In genomic region chr11:76622152-76622565, GRCm38 (mm10) we compare ENCODE assay signal across 8 mouse cellular contexts. TPM values are rescaled to one million over a fixed set of nuclear protein-coding genes. Genes with fewer than 3 reads are reported as not detected.
A peak's percentile ranks its signal among the peaks of the same experiment; 100 is the strongest.
DNase-seq lines count a peak whose midpoint lies in the region; ATAC-seq lines count a peak whose summit lies in the region.

Gene Abr (minus strand): TSS chr11:76622314.

- no peaks in the 10 kb centered on the region for H3K36me3 ChIP-seq in heart, embryonic 14.5 days (ENCODE audit: control insufficient read depth, insufficient read depth, low read length)
- H3K36me3 ChIP-seq in kidney, embryonic 16.5 days (ENCODE audit: insufficient read depth, low read length), result no peaks in the 10 kb centered on the region
- H3K36me3 ChIP-seq in liver, embryonic 13.5 days, result no peaks in the 10 kb centered on the region
- H3K36me3 ChIP-seq in neural tube, embryonic 11.5 days (ENCODE audit: control insufficient read depth, insufficient read depth, low read length), result no peaks in the 10 kb centered on the region

- H3K27ac ChIP-seq in heart, embryonic 14.5 days (replicated peaks in 1 of 2; ENCODE audit: control insufficient read depth in 1 of 2, insufficient read depth in 1 of 2, low read depth in 2 of 2, low read length in 2 of 2), result peak within 1 kb of the TSS in 1 of 2 experiments; percentile 30; a peak in 1 of 4 replicates
- peak within 1 kb of the TSS; percentile 88 for H3K27ac ChIP-seq in kidney, embryonic 16.5 days (ENCODE audit: low read length)
- no peak within 1 kb of the TSS for H3K27ac ChIP-seq in liver, embryonic 13.5 days
- no peak within 1 kb of the TSS for H3K27ac ChIP-seq in neural tube, embryonic 11.5 days (ENCODE audit: low read depth, low read length)

- WGBS in heart, embryonic 14.5 days, result under 1% methylated on average over 31 of the region's 31 CpGs
- WGBS in kidney, embryonic 16.5 days, result under 1% methylated on average over 31 of the region's 31 CpGs
- WGBS in liver, embryonic 13.5 days (ENCODE audit: insufficient replicate concordance), result under 1% methylated on average over 31 of the region's 31 CpGs
- under 1% methylated on average over 31 of the region's 31 CpGs for WGBS in neural tube, embryonic 11.5 days

- peak within 1 kb of the TSS; percentile 95 for H3K4me2 ChIP-seq in heart, embryonic 14.5 days (ENCODE audit: low read length)
- H3K4me2 ChIP-seq in kidney, embryonic 16.5 days (replicated peaks; ENCODE audit: low read depth, low read length), result peak within 1 kb of the TSS; percentile 90
- peak within 1 kb of the TSS; percentile 75 for H3K4me2 ChIP-seq in liver, embryonic 13.5 days
- H3K4me2 ChIP-seq in neural tube, embryonic 11.5 days (ENCODE audit: low read depth), result peak within 1 kb of the TSS; percentile 100

- H3K4me3 ChIP-seq in heart, embryonic 14.5 days (ENCODE audit: control insufficient read depth in 1 of 2, insufficient read depth in 1 of 2, low read depth in 1 of 2, low read length in 2 of 2), result peak within 1 kb of the TSS; percentile 75 to 78
- peak within 1 kb of the TSS; percentile 79 for H3K4me3 ChIP-seq in kidney, embryonic 16.5 days (ENCODE audit: low read length)
- peak within 1 kb of the TSS; percentile 58 for H3K4me3 ChIP-seq in liver, embryonic 13.5 days (replicated peaks)
- peak within 1 kb of the TSS; percentile 60 for H3K4me3 ChIP-seq in neural tube, embryonic 11.5 days (ENCODE audit: low read depth, low read length)

- H3K4me1 ChIP-seq in heart, embryonic 14.5 days (ENCODE audit: control insufficient read depth in 2 of 2, insufficient read depth in 2 of 2, low read length in 2 of 2), result peaks cover 5 to 9% of the 10 kb centered on the region in 2 experiments; a peak in 2 of 4 replicates
- H3K4me1 ChIP-seq in kidney, embryonic 16.5 days (ENCODE audit: insufficient read depth, low read length), result peaks cover 24% of the 10 kb centered on the region
- peaks cover 11% of the 10 kb centered on the region for H3K4me1 ChIP-seq in liver, embryonic 13.5 days (replicated peaks)
- H3K4me1 ChIP-seq in neural tube, embryonic 11.5 days (ENCODE audit: control insufficient read depth, insufficient read depth, low read length), result peaks cover 4% of the 10 kb centered on the region; the same call in 1 of the 2 replicates

- peak within 1 kb of the TSS; percentile 73 for H3K9ac ChIP-seq in heart, embryonic 14.5 days (ENCODE audit: low read length)
- peak within 1 kb of the TSS; percentile 82 for H3K9ac ChIP-seq in kidney, embryonic 16.5 days (replicated peaks; ENCODE audit: low read length)
- peak within 1 kb of the TSS; percentile 41; the same call in 1 of the 2 replicates for H3K9ac ChIP-seq in liver, embryonic 13.5 days
- peak within 1 kb of the TSS; percentile 53 for H3K9ac ChIP-seq in neural tube, embryonic 11.5 days (ENCODE audit: low read length)

- H3K9me3 ChIP-seq in heart, embryonic 14.5 days (ENCODE audit: control insufficient read depth, low read length), result no peaks in the 10 kb centered on the region
- H3K9me3 ChIP-seq in kidney, embryonic 16.5 days (ENCODE audit: low read length), result no peaks in the 10 kb centered on the region
- no peaks in the 10 kb centered on the region for H3K9me3 ChIP-seq in liver, embryonic 13.5 days (replicated peaks)
- no peaks in the 10 kb centered on the region for H3K9me3 ChIP-seq in neural tube, embryonic 11.5 days (ENCODE audit: control insufficient read depth, low read length)

- peak; percentile 46 for DNase-seq in right cerebral cortex, postnatal 14 days
- DNase-seq in right cerebral cortex, adult 18-20 months, result no peak
- DNase-seq in embryo, embryonic 9.5 days (ENCODE audit: extremely low spot score), result peak; percentile 74
- DNase-seq in liver, embryonic 13.5 days, result no peak
- peak; percentile 78 for DNase-seq in neural tube, embryonic 11.5 days (ENCODE audit: low spot score)
- DNase-seq in thymus, postnatal 25 days, result peak; percentile 28

- no peak for ATAC-seq in heart, embryonic 14.5 days (ENCODE audit: insufficient number of reproducible peaks, insufficient read depth, low FRiP score, low read depth)
- peak; percentile 57; the same call in 1 of the 2 replicates for ATAC-seq in kidney, embryonic 16.5 days (ENCODE audit: low FRiP score, low TSS enrichment)
- ATAC-seq in liver, embryonic 13.5 days (ENCODE audit: low read depth), result no peak
- ATAC-seq in neural tube, embryonic 11.5 days (ENCODE audit: insufficient read depth, low FRiP score, low TSS enrichment), result no peak

- H3K27me3 ChIP-seq in heart, embryonic 14.5 days (ENCODE audit: control insufficient read depth, insufficient read depth, low read length), result peaks cover 21% of the 10 kb centered on the region
- peaks cover 4% of the 10 kb centered on the region for H3K27me3 ChIP-seq in kidney, embryonic 16.5 days (ENCODE audit: insufficient read depth, low read length)
- peaks cover 72% of the 10 kb centered on the region for H3K27me3 ChIP-seq in liver, embryonic 13.5 days
- H3K27me3 ChIP-seq in neural tube, embryonic 11.5 days (ENCODE audit: control insufficient read depth, insufficient read depth, low read length), result 0 out of 2 replicates have a peak, but pooled peaks cover 4% of the 10 kb centered on the region

RNA-seq across cellular contexts. Expression of gene Abr, which starts in this region (rescaled TPM):
- 25.6 and 25.8 TPM in 2 replicates for polyA plus RNA-seq in heart, embryonic 14.5 days (2014; fragmentation: Nextera tagmentation; extraction: Ambion mirVana)
- 40.4 and 41.0 TPM in 2 replicates for polyA plus RNA-seq in kidney, embryonic 16.5 days (2015; fragmentation: Nextera tagmentation; extraction: Ambion mirVana)
- polyA plus RNA-seq in liver, embryonic 13.5 days (2015; fragmentation: Nextera tagmentation; extraction: Ambion mirVana), result 2.8 and 3.1 TPM in 2 replicates
- polyA plus RNA-seq in neural tube, embryonic 11.5 days (2014; fragmentation: Nextera tagmentation; extraction: Ambion mirVana), result 43.2 and 44.9 TPM in 2 replicates

Comparison
In these comparisons a context has a peak if more than half of its experiments do, and no peak if none do; other contexts are left out.
1. DNase-seq: peak in right cerebral cortex, postnatal 14 days (single experiment), embryo, embryonic 9.5 days (single experiment), neural tube, embryonic 11.5 days (single experiment) and thymus, postnatal 25 days (single experiment); none in right cerebral cortex, adult 18-20 months (single experiment) and liver, embryonic 13.5 days (single experiment).
2. Peak in every context shown above with its lines, with median percentiles within 50 percentile points of each other: H3K4me2 ChIP-seq, H3K4me3 ChIP-seq and H3K9ac ChIP-seq.